Mouse (Mus musculus) ES-E14 (cell line): ENCODE measurements around the gene Cry2.

Experiments used
- CHD2 ChIP-seq: IDR thresholded peaks from 2 replicates; pipeline ENCODE4 v1.6.1; 2014; ENCODE audit warnings: mild to moderate bottlenecking, low read depth, low read length, inconsistent platforms
- MAFK ChIP-seq: IDR thresholded peaks from 2 replicates; pipeline ENCODE4 v1.6.1; 2014; ENCODE audit warnings: mild to moderate bottlenecking, low read depth, low read length, inconsistent platforms; ENCODE audit not compliant: insufficient read depth
- ZC3H11A ChIP-seq: IDR thresholded peaks from 2 replicates; pipeline ENCODE4 v1.6.1; 2012; ENCODE audit warnings: low read depth, mild to moderate bottlenecking, inconsistent platforms, low read length, borderline replicate concordance
- ZNF384 ChIP-seq: IDR thresholded peaks from 2 replicates; pipeline ENCODE4 v1.6.1; 2012; ENCODE audit warnings: low read depth, low read length, inconsistent platforms

DNA sequence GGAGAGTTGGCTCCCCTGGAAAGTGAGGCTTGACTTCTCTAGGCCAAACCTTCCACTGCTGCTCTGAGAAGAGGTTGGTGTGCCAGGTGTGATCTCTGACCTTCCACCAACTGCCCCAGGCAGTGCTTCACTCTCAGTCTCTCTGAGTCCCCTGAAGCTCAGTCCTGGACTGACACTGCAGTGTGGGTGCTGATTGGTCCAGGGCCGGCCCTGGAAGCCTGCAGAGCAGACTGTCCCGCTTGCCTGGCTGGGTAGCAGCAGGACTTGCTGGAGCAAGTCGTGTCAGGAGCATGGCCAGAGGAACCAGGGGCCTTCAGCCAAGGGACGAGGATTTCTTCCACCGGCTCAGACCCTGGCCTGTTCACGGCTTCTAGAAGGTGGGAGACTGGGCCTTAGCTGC, 29.1 kb downstream of the Cry2 start:
- TF ChIP-seq ZC3H11A (no peak), MAFK (no peak), CHD2 (no peak), ZNF384 (no peak)
